Mouse (Mus musculus) E14TG2a.4 (cell line): Measurements from ENCODE around the gene Fat3.

Experiments used
- CTCF ChIP-seq: conservative IDR thresholded peaks from 2 replicates; pipeline ENCODE4 v1.5.1; 2014; ENCODE audit warnings: low read length
- NANOG ChIP-seq: IDR thresholded peaks from 2 replicates; pipeline ENCODE4 v1.6.1; 2014; ENCODE audit warnings: borderline replicate concordance, low read length, mixed read lengths
- POU5F1 ChIP-seq: IDR thresholded peaks from 2 replicates; pipeline ENCODE4 v1.6.1; 2014; ENCODE audit warnings: low read length, borderline replicate concordance

DNA sequence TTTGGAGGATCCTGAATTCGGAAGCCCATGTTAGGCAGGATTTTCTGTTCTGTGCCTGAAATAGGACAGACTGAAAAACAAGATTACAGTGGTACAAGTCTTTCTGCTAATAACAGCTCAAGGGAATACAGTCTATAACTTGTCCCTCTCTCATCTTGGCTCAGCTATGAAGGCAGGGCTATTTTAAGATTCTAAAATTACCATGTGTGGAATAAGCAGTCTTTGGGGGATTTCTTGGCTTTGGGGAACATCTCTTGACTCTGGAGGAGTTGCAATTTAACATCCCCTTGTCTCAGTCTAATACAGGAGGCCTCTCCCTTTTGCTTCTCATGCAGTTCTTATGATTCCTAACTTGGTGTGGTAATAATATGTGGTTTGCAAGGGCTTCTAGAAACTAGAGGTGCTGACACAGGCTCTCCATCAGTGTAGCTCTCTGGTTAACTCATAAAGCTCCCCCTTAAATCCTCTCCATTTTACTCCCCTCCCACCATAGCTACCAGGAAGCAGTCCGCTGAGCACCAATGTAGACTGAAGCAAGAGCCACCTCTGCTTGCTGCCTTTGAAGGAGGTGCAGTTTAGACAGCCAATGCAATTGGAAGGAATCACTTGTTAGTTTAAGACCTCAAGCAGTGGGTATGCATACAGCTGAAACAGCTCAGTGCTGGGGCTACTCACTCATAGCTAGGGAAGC, 195.5 kb downstream of the Fat3 start:
- no peak for TF ChIP-seq CTCF
- TF ChIP-seq NANOG: no peak
- no peak for TF ChIP-seq POU5F1
